In genomic region chrX:107435887-107436286, GRCm38 (mm10) we compare ENCODE assay signal across 13 mouse cellular contexts. TPM values are rescaled to one million over a fixed set of nuclear protein-coding genes. Genes with fewer than 3 reads are reported as not detected.
DNase-seq lines count a peak whose midpoint lies in the region; TF ChIP-seq lines count a peak whose summit lies in the region.
"Had no signal": no experiment of that assay in that cellular context is flagged by ENCODE, and none has a peak within 500 bp of the region (broad histone marks: within the 10 kb centered on the region; RNA-seq: fewer than 3 reads in every experiment).

No protein-coding gene starts in this region.

- 8% methylated on average over 2 of the region's 2 CpGs for WGBS in heart, adult 2 months
- WGBS in lung, adult 2 months = under 1% methylated on average over 2 of the region's 2 CpGs

- no peaks in the 10 kb centered on the region for H3K4me1 ChIP-seq in heart, adult 2 months (ENCODE audit: control insufficient read depth, insufficient read depth, low read length)
- no peaks in the 10 kb centered on the region for H3K4me1 ChIP-seq in lung, adult 2 months (ENCODE audit: control insufficient read depth, insufficient read depth, low read length)
- H3K4me1 ChIP-seq: forebrain, embryonic 10.5 days; hindbrain, embryonic 15.5 days; lung, embryonic 15.5 days; stomach, embryonic 15.5 days had no signal

- no peak for TF ChIP-seq EP300 in heart, adult 2 months (IDR thresholded peaks at IDR 0.05; ENCODE audit: insufficient read depth, low read depth, low read length)

- no peaks in the 10 kb centered on the region for H3K27me3 ChIP-seq in heart, adult 2 months (ENCODE audit: control insufficient read depth, insufficient read depth, low read length)
- H3K27me3 ChIP-seq: hindbrain, embryonic 15.5 days; lung, embryonic 15.5 days; stomach, embryonic 15.5 days had no signal

- TF ChIP-seq CTCF in heart, adult 2 months (IDR thresholded peaks at IDR 0.05) = peak; percentile 82
- TF ChIP-seq CTCF in lung, adult 2 months (IDR thresholded peaks at IDR 0.05; ENCODE audit: insufficient read depth, low read length) = 0 out of 2 replicates have a peak, but pooled peaks have one; percentile 4

- no peaks in the 10 kb centered on the region for H3K36me3 ChIP-seq in heart, adult 2 months (ENCODE audit: control insufficient read depth, insufficient read depth, low read length)
- H3K36me3 ChIP-seq: forebrain, embryonic 10.5 days; hindbrain, embryonic 15.5 days; lung, embryonic 15.5 days; stomach, embryonic 15.5 days had no signal

- H3K27ac ChIP-seq in heart, adult 2 months = no peak overlapping the region
- H3K27ac ChIP-seq: forebrain, embryonic 10.5 days; hindbrain, embryonic 15.5 days; lung, embryonic 15.5 days; stomach, embryonic 15.5 days had no signal

- intact Hi-C loops in heart, adult 2 months (cut with DNase I) = loop anchor here (1.0 kb wide), 1 partner anchor 642 kb away; no protein-coding TSS in a partner anchor

- TF ChIP-seq POLR2A in heart, adult 2 months (IDR thresholded peaks at IDR 0.05; ENCODE audit: insufficient read depth, low read depth, low read length) = no peak
- TF ChIP-seq POLR2A in lung, adult 2 months (IDR thresholded peaks at IDR 0.05; ENCODE audit: borderline replicate concordance, extremely low read depth, low read depth, low read length) = no peak

- no peak for DNase-seq in heart, adult 2 months
- DNase-seq in heart, adult 8-10 months (ENCODE audit: low spot score) = no peak
- DNase-seq in lung, adult 2 months = no peak
- DNase-seq in lung, postnatal 4 days = no peak
- peak; percentile 18 for DNase-seq in CD4-positive helper T cell, adult 2 months (ENCODE audit: low read depth, low spot score)
- DNase-seq in embryo, embryonic 9.5 days (ENCODE audit: extremely low spot score) = peak; percentile 1
- no peak for DNase-seq in adrenal gland, postnatal 36 days
- no peak for DNase-seq in urinary bladder, postnatal 4 days (ENCODE audit: low spot score in 2 of 2)
- DNase-seq: cerebellum, postnatal 36 days had no signal

- no peaks in the 10 kb centered on the region for H3K79me2 ChIP-seq in heart, adult 2 months (replicated peaks; ENCODE audit: control insufficient read depth, insufficient read depth, low read length)

- H3K4me3 ChIP-seq in heart, adult 2 months = no peak overlapping the region
- H3K4me3 ChIP-seq in lung, adult 2 months (replicated peaks; ENCODE audit: extremely low read depth, low read depth, low read length) = no peak overlapping the region
- H3K4me3 ChIP-seq: forebrain, embryonic 10.5 days; hindbrain, embryonic 15.5 days; lung, embryonic 15.5 days; stomach, embryonic 15.5 days had no signal

- H3K9ac ChIP-seq in heart, adult 2 months (ENCODE audit: low read depth, low read length) = no peak overlapping the region
- H3K9ac ChIP-seq: hindbrain, embryonic 15.5 days; lung, embryonic 15.5 days; stomach, embryonic 15.5 days had no signal

RNA-seq across cellular contexts. Expression of gene Itm2a, which starts 32.7 kb away (rescaled TPM):
- total RNA-seq in heart, adult 2 months (2021) = 10 to 100 TPM in 1 of 2 experiments, 1 to 10 TPM in 1; 9.7 to 12.7 TPM
- 10.0 and 21.0 TPM in 2 replicates for polyA plus RNA-seq in heart, adult 2 months (2012; rRNA removed)
- total RNA-seq in heart, adult 8-10 months (2022) = 1 to 10 TPM; 7.8 to 9.9 (median 8.7) TPM
- polyA plus RNA-seq in lung, adult 2 months (2012; rRNA removed) = 10.4 and 13.9 TPM in 2 replicates
- total RNA-seq in adrenal gland, postnatal 36 days (2021) = 10 to 100 TPM in 1 of 2 experiments, 1 to 10 TPM in 1; 5.3 to 13.0 TPM

Comparison
In these comparisons a context has a peak if more than half of its experiments do, and no peak if none do; other contexts are left out.
1. DNase-seq: peak in CD4-positive helper T cell, adult 2 months (single experiment) and embryo, embryonic 9.5 days (single experiment); none in heart, adult 2 months (0 of 2), heart, adult 8-10 months (single experiment), lung, adult 2 months (single experiment), lung, postnatal 4 days (0 of 2), adrenal gland, postnatal 36 days (0 of 2) and urinary bladder, postnatal 4 days (0 of 2).